Mouse (Mus musculus): ENCODE measurements around the gene Tfap2e.

Gene Tfap2e

DNA sequence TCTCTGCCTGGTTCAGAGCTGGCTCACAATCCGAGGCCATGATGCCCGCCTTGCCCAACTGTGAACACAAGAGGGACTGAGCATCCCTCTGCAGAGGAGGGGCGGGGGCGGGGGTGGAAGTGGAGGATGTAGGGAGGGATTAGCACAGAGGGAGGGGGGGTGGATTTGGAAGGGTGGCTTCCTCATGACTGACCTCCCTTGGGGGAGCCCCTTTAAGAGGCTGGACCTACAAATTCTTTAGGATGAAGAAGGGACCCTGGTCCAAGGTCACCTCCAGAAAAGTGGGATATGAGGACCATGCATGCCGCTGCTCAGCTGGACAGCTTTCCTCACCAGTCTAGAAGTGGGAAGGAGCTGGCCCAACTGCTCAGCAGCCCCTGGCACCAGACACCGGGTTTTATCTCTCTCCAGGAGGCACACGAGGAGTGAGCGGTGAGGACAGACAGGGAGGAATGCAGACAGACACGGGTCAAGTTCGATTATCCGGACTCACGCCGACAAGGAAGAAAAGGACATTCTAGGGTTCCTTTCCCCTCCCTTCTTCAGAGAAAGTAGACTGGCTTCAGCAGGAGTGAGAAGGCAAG is 16.1 kb upstream of the Tfap2e start:
- DNase-seq (ENCODE audit: low read depth, low spot score), result no peak

DNA sequence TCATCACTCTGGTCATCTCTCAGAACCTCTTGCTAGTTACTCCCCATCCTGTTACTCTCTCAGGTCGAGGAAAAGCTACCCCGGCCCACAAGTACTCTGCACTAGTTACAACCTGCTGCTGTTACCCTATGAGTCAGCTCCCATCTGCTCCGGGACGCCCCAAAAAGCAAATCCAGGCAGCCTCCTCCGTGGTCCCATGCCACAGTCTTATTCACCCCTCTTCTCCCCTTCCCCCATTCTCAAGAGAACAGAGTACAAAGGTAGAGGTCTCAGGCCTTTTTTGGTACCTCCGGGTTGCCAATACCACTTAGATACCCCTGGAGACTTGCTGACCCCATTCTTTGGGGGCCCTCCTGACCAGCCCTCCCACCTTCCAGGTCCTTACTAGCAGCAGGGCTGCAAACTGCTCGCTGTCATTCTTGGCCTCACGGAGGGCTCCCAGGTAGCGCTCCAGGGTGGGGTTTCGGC is 15.6 kb upstream of the Tfap2e start:
- DNase-seq (ENCODE audit: low read depth, low spot score), result no peak

DNA sequence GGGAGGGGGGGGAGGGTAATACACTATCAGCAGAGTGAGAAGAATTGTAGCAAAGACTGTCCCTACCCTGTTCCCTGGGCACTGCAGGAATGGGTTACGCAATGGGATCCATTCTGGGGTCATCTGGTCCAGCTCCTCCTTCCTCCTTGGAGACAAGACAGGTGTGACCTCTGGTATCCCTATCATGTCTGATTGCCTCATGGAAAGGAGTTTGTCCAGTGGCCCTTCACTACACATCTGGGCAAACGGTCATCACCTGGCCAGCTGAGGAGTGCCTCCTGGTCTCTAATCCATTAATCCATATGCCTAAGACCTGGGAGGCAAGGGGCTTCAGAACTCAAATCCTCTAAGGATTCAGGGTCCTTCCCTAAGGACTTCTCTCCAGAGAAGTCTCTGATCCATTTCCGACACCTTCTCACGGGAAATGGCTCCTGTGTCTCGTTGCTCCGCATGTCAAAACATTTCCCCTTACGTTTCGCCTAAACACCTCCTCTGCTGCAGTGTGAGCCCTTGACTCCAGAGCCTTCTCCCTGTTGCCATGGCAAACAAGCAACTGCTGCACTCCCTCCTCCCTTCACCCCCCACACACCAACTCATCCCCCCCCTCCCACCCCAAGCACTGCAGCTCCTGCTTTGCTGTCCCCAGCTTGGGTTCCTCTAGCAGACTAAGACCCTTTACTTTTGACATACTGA is 15.0 kb upstream of the Tfap2e start:
- no peak for DNase-seq (ENCODE audit: low read depth, low spot score)

DNA sequence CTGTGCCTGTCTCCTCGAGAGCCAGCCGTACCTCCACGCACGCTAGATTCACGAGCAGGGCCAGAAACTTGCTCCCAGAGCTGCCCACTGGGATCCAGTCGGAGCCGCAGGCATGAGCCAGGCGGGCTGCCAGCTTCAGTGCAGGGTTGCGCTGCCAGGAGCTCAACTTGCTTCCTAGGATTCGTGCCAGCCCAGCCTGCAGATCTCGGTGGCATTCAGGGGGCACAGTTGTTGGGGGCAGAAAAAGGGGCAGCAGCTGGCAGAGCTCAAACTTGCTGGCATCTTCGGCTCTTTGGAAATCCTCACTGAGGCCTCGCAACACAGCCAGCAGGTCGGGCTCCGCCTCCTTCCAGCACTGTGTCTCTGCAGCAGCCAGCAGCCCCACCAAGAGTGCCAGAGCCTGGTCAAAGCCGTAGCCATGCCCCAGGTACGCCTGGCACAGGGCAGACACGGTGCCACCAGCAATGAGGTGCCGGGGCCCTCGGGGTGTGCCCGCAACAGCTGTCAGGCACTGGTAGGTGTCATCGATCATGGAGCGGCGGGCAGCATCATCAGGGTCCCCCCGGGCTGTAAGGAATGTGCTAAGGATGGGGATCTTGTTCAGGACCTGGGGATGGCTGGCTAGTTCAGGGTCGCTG is 14.1 kb upstream of the Tfap2e start:
- no peak for DNase-seq (ENCODE audit: low read depth, low spot score)

DNA sequence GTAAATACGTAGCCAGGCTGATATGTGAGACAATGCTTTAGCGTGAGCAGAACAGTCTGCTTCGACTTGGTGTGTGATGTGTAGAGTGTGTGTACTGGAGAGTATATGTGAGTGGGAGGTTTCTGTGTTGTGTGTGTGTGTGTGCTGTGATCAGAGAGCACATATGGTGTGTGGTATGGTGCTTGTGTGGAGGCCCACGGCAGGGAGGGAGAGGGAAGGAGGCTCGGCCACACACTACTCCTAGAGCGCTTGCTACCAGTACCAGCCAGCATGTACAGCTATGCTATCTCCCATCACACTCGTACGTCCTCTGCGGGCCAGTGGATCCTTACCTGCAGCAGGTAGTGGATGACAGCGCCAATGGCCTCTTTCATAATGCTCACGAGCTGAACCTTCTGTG is 13.5 kb upstream of the Tfap2e start:
- no peak for DNase-seq (ENCODE audit: low read depth, low spot score)

GRCm38 (mm10) chr4:126748381-126748780 is 12.3 kb upstream of the Tfap2e start:
- DNase-seq (ENCODE audit: low read depth, low spot score), result no peak

GRCm38 (mm10) chr4:126746194-126746840 is 10.3 kb upstream of the Tfap2e start:
- DNase-seq (ENCODE audit: low read depth, low spot score), result no peak

GRCm38 (mm10) chr4:126745506-126746193 is 9.6 kb upstream of the Tfap2e start:
- DNase-seq (ENCODE audit: low read depth, low spot score), result peak; percentile 59

- no peak for DNase-seq (ENCODE audit: low read depth, low spot score)
These were observed 8.8 kb upstream of the Tfap2e start for GRCm38 (mm10) chr4:126744831-126745230.

GRCm38 (mm10) chr4:126743713-126744112 is 7.7 kb upstream of the Tfap2e start:
- no peak for DNase-seq (ENCODE audit: low read depth, low spot score)

DNA sequence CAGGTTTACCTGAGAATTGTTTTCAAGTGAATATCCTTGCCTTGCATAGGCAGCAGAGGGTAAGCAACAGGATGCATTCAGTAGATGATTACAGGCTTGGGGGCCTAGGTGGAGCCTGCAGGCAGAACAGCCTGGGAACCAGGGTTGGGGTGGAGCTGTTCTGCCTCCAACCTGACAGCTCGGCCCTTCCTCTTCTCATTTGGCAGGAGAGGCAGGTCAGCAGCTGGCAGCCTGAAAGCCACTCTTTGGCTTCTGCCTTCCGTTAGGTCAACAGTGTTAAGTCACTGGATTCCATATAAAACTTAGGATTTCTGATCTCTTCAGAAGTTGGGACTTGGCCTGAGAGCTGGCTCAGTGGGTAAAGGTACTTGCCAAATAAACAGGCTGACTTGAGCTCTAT is 6.9 kb upstream of the Tfap2e start:
- no peak for DNase-seq (ENCODE audit: low read depth, low spot score)

DNA sequence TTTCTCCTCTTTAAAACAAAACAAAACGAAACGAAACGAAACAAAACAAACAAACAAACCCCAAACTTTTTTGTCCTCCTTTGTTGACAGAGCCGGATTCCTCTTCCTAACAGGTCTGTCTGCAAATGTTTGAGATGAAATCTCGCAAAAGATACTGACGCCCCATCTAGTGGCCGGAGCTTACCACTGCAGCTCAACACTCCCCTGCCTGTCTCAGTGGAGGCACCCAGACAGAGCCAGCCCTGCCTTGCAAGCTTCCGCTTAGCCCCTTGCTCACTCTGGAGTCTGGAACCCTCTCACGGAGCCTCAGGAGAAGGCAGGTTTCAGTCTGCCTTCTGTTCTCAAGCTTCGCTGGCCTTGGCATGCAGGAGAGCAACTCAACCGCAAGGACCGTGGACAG is 5.4 kb upstream of the Tfap2e start:
- DNase-seq (ENCODE audit: low read depth, low spot score), result peak; percentile 76

GRCm38 (mm10) chr4:126739966-126740676 is 4.1 kb upstream of the Tfap2e start:
- DNase-seq (ENCODE audit: low read depth, low spot score), result no peak

GRCm38 (mm10) chr4:126735382-126736000 is 549 bp downstream of the Tfap2e start:
- no peak for DNase-seq (ENCODE audit: low read depth, low spot score)

GRCm38 (mm10) chr4:126734700-126735381 is 1.2 kb downstream of the Tfap2e start:
- no peak for DNase-seq (ENCODE audit: low read depth, low spot score)

DNA sequence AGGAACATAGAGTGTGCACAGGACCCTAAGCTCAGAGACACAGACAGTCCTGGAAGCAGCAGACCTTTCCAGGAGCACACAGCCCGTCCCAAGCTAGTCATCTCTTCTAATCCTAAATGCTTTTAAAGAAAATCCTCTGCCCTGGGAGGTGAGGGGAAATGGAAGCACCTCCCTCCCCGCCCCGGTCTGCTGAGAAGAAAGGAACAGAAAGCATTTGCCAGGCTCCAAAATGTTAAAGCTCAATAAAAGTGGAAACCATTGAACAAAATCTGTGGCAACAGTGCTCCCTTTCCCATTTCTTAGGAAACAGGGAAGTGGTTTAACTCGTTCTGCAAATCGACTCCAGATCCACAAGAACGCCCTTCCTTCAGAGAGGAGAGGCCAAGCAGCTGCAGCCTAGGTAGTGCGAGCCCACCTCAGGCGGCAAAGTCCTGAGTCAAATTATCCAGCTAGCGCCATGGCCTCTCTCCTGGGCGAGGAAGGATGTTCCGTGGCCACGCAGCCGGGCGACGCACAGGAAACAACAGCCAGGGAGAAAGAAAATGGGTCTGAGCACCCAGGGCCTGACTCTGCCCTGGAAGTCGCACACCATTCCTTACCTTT is 1.9 kb downstream of the Tfap2e start:
- DNase-seq (ENCODE audit: low read depth, low spot score), result no peak

DNA sequence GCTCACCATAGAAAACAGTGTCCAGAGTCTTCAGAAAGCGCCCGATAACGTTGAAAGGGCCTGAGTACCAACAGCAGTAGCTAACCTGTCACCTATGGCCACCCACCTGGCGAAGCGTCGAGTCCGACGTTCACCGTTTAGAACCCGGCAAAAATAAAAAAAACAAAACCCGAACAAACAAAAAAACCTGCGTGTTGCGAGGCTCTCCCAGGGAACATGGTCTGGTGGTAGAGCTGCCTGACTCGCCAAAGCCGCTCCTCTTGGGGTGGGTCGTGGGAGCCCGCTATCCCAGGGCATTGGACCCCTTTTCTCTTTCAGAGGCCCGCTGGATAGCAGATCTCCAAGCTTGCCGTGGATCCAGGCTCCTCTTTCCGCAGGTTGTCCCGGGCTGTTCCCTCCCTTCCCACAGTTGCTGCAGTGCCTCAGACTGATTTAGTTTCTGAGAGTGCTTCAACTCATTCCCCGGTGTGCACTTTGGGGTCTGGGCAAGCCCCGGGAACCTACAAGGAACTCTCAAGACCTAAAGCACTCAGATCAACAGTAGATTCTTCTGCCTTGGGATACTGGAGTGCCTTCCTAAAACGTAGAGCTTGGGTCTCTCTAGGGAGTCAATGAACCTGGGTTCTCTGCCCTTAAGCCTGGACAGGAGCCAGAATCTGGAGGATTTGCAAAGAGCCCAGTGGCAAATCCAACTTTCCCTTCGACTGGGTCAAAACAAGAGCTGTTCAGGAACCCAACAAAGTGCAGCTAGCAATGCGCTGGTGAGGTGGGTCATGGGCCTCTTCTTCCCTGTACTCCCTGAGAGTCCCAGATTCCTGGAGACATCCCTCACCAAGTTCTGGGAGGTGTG is 3.3 kb downstream of the Tfap2e start:
- DNase-seq (ENCODE audit: low read depth, low spot score), result no peak

GRCm38 (mm10) chr4:126732111-126732510 is 3.9 kb downstream of the Tfap2e start:
- DNase-seq (ENCODE audit: low read depth, low spot score), result no peak

- DNase-seq (ENCODE audit: low read depth, low spot score), result no peak
These were observed 28.6 kb downstream of the Tfap2e start for GRCm38 (mm10) chr4:126707439-126707826.

Measured in CD4-positive helper T cell, adult 2 months (primary cell).